Mouse (Mus musculus) neural tube, embryonic 13.5 days (tissue): ENCODE data around the gene Ifit1. TPM values are rescaled to one million over a fixed set of nuclear protein-coding genes. Genes with fewer than 3 reads are reported as not detected.
"Not testable (repeated sequence)": the region's sequence is repeated elsewhere in the genome, so short reads cannot be mapped to it uniquely, and the experiment has no call there.

Source experiments
- ATAC-seq: fragments of 200-750 bp; cut with Nextera tagmentation; 2 replicates; pipeline ENCODE4 v1.8.0; 2017; ENCODE audit warnings: low read depth, mild to moderate bottlenecking, moderate TSS enrichment, moderate library complexity
- H3K27ac ChIP-seq: fragments of 300-500 bp; sonication (generic); replicated peaks from 2 replicates; pipeline ENCODE4 v1.5.1; 2015; ENCODE audit warnings: moderate library complexity, mild to moderate bottlenecking, inconsistent platforms
- H3K27me3 ChIP-seq: fragments of 300-500 bp; sonication (generic); 2 replicates; pipeline ENCODE4 v1.6.1; 2015; ENCODE audit warnings: mild to moderate bottlenecking, inconsistent platforms
- H3K36me3 ChIP-seq: fragments of 300-500 bp; sonication (generic); 2 replicates; pipeline ENCODE4 v1.6.1; 2015; ENCODE audit warnings: mild to moderate bottlenecking, inconsistent platforms
- H3K4me1 ChIP-seq: fragments of 300-500 bp; sonication (generic); replicated peaks from 2 replicates; pipeline ENCODE4 v1.6.1; 2015; ENCODE audit warnings: inconsistent platforms
- H3K4me2 ChIP-seq: fragments of 300-500 bp; sonication (generic); 2 replicates; pipeline ENCODE4 v1.6.1; 2015; ENCODE audit warnings: inconsistent platforms, mild to moderate bottlenecking, moderate library complexity
- H3K4me3 ChIP-seq: fragments of 300-500 bp; sonication (generic); 2 replicates; pipeline ENCODE4 v1.5.1; 2015; ENCODE audit warnings: mild to moderate bottlenecking, inconsistent platforms
- H3K9ac ChIP-seq: fragments of 300-500 bp; sonication (generic); 2 replicates; pipeline ENCODE4 v1.6.1; 2015; ENCODE audit warnings: moderate library complexity, mild to moderate bottlenecking, inconsistent platforms
- H3K9me3 ChIP-seq: fragments of 300-500 bp; sonication (generic); 2 replicates; pipeline ENCODE4 v1.6.1; 2016; ENCODE audit warnings: inconsistent platforms
- WGBS: fragments of 180-500 bp; shearing (Covaris S2); methylation state at CpG from one replicate; pipeline ENCODE4 v1.1.7; 2015; 5-methylcytosine and 5-hydroxymethylcytosine counted together
- polyA plus RNA-seq: library from polyadenylated mRNA; unstranded; fragments of >200 nt; fragmentation: Nextera tagmentation; extraction: Ambion mirVana; gene quantifications from 2 replicates; pipeline ENCODE4 v1.2.1, GENCODE M21; 2015

The Ifit1 gene
- polyA plus RNA-seq, 1 experiment from 2014 or later: 0.75 TPM

DNA sequence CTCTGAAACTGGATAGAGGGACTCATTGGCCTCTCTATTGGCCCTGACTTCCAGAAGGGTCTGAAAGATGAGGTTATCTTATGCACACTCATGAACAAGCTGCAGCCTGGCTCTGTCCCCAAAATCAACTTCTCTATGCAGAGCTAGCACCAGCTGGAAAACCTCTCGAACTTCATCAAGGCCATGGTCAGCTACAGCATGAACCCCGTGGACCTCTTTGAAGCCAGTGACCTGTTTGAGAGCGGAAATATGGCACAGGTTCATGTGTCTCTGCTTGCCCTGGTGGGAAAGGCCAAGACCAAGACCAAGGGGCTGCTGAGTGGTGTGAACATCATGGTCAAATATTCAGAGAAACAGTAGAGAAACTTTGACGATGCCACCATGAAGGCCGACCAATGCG is 16.9 kb upstream of the Ifit1 start:
- H3K9ac ChIP-seq: no peak overlapping the region
- no peaks in the 10 kb centered on the region for H3K9me3 ChIP-seq
- no peaks in the 10 kb centered on the region for H3K36me3 ChIP-seq
- H3K4me1 ChIP-seq: no peaks in the 10 kb centered on the region
- H3K4me2 ChIP-seq: no peak overlapping the region
- H3K4me3 ChIP-seq: no peak overlapping the region
- no peak overlapping the region for H3K27ac ChIP-seq
- no peaks in the 10 kb centered on the region for H3K27me3 ChIP-seq
- ATAC-seq: no peak
- WGBS: 91% methylated on average over 6 of the region's 6 CpGs

GRCm38 (mm10) chr19:34624663-34625062 is 16.0 kb upstream of the Ifit1 start:
- 75% methylated on average over 4 of the region's 4 CpGs for WGBS
- Histone ChIP-seq H3K27me3 (no peaks in the 10 kb centered on the region), H3K4me1 (no peaks in the 10 kb centered on the region), H3K36me3 (no peaks in the 10 kb centered on the region), H3K4me3 (no peak overlapping the region), H3K4me2 (no peak overlapping the region), H3K9me3 (no peaks in the 10 kb centered on the region), H3K27ac (no peak overlapping the region), H3K9ac (no peak overlapping the region)
- ATAC-seq: no peak

GRCm38 (mm10) chr19:34627496-34627895 is 13.2 kb upstream of the Ifit1 start:
- H3K4me3 ChIP-seq: no peak overlapping the region
- H3K27ac ChIP-seq: no peak overlapping the region
- no peak for ATAC-seq
- H3K9me3 ChIP-seq: no peaks in the 10 kb centered on the region
- H3K36me3 ChIP-seq: no peaks in the 10 kb centered on the region
- H3K4me1 ChIP-seq: no peaks in the 10 kb centered on the region
- H3K27me3 ChIP-seq: no peaks in the 10 kb centered on the region
- 58% methylated on average over 2 of the region's 2 CpGs for WGBS
- H3K4me2 ChIP-seq: no peak overlapping the region
- no peak overlapping the region for H3K9ac ChIP-seq

DNA sequence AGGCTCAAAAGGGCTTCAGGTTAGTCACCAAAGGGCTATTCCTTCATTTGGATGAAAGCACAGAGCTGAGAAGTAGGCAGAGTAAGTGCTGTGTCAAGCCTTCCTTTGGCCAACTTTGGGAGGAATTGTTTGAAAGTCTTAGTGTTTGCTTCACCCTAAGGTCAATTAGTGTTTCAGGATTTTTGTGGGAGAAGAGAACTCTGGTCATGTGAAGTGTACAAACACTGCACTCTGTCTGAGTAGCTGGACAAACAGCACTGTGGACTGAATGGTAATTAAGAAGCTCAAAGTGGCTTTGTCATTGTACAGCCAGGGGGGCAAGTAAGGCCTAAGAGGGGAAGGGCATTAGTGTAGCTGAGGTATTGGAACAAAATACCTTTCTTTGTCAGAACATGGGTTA is 9.2 kb upstream of the Ifit1 start:
- no peaks in the 10 kb centered on the region for H3K4me1 ChIP-seq
- H3K36me3 ChIP-seq: no peaks in the 10 kb centered on the region
- no peak for ATAC-seq
- no peaks in the 10 kb centered on the region for H3K9me3 ChIP-seq
- no peak overlapping the region for H3K9ac ChIP-seq
- no peak overlapping the region for H3K4me2 ChIP-seq
- H3K4me3 ChIP-seq: no peak overlapping the region
- H3K27me3 ChIP-seq: no peaks in the 10 kb centered on the region
- H3K27ac ChIP-seq: no peak overlapping the region

DNA sequence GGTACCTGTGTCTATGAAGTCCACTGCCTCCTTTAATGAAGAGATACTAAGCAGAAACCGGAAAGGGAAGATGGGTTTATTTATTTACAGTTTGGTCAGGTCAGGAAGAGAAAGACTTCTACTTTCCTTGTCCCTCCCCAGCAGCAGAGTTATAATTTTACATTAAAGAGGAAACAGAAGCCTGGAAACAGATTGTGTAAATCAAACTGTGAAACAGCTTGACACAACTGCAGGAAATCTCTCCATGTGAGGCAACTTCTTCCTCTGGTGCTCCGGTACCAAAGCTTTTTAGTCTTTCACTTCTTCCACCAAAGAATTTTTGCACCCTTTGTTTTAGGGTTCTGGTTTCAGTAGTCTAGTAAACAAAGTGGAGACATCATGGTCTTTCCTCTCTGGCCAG is 7.2 kb upstream of the Ifit1 start:
- no peak overlapping the region for H3K27ac ChIP-seq
- H3K27me3 ChIP-seq: no peaks in the 10 kb centered on the region
- no peaks in the 10 kb centered on the region for H3K9me3 ChIP-seq
- no peak overlapping the region for H3K4me2 ChIP-seq
- no peaks in the 10 kb centered on the region for H3K4me1 ChIP-seq
- H3K4me3 ChIP-seq: no peak overlapping the region
- no peak for ATAC-seq
- 87% methylated on average over 2 of the region's 2 CpGs for WGBS
- no peak overlapping the region for H3K9ac ChIP-seq
- no peaks in the 10 kb centered on the region for H3K36me3 ChIP-seq

- 13% methylated on average over 3 of the region's 3 CpGs for WGBS
- Histone ChIP-seq H3K4me3 (no peak overlapping the region), H3K27ac (no peak overlapping the region), H3K36me3 (no peaks in the 10 kb centered on the region), H3K27me3 (no peaks in the 10 kb centered on the region), H3K4me1 (no peaks in the 10 kb centered on the region), H3K9ac (no peak overlapping the region), H3K4me2 (no peak overlapping the region), H3K9me3 (no peaks in the 10 kb centered on the region)
- peak; percentile 75; the same call in 1 of the 2 replicates for ATAC-seq
These were observed 3.6 kb upstream of the Ifit1 start for GRCm38 (mm10) chr19:34636933-34637557.

DNA sequence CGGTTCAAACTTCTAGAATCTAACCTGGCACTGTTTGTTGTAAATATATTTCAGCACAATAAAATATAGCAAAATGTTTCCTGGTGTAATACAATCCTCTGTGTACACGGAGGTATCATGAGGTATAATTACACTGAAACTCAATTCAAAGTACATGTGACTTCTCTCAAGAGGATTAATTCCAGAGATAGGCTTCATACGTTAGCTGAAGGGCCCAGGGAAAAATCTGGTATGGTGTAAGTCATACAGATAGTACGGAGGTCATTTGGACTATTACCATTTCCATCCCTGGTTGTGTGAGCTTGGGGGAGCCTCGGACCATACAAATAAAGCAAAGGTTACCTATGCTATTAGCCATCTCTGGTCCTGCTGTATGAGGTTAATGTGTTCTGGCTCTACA is 1.9 kb downstream of the Ifit1 start:
- Histone ChIP-seq H3K36me3 (no peaks in the 10 kb centered on the region), H3K4me3 (no peak overlapping the region), H3K9ac (no peak overlapping the region), H3K4me2 (no peak overlapping the region), H3K4me1 (no peaks in the 10 kb centered on the region), H3K9me3 (no peaks in the 10 kb centered on the region), H3K27ac (no peak overlapping the region), H3K27me3 (no peaks in the 10 kb centered on the region)
- 84% methylated on average over 5 of the region's 5 CpGs for WGBS
- no peak for ATAC-seq

DNA sequence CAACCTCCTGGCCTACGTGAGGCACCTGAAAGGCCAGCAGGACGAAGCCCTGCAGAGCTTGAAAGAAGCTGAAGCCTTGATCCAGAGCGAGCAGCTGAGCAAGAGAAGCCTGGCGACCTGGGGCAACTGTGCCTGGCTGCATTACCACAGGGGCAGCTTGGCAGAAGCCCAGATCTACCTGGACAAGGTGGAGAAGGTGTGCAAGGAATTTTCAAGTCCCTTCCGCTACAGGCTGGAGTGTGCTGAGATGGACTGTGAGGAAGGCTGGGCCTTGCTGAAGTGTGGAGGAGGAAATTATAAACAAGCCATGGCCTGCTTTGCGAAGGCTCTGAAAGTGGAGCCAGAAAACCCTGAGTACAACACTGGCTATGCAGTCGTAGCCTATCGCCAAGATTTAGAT is 7.0 kb downstream of the Ifit1 start:
- H3K27me3 ChIP-seq, ATAC-seq, H3K9me3 ChIP-seq, H3K36me3 ChIP-seq, H3K9ac ChIP-seq, H3K27ac ChIP-seq, H3K4me3 ChIP-seq, H3K4me2 ChIP-seq, H3K4me1 ChIP-seq: not testable (repeated sequence)
- WGBS: 93% methylated on average over 8 of the region's 8 CpGs

- 92% methylated on average over 3 of the region's 3 CpGs for WGBS
- Histone ChIP-seq H3K27ac (no peak overlapping the region), H3K9me3 (no peaks in the 10 kb centered on the region), H3K4me3 (no peak overlapping the region), H3K4me2 (no peak overlapping the region), H3K36me3 (no peaks in the 10 kb centered on the region), H3K27me3 (no peaks in the 10 kb centered on the region), H3K9ac (no peak overlapping the region), H3K4me1 (no peaks in the 10 kb centered on the region)
- no peak for ATAC-seq
These were observed 9.6 kb downstream of the Ifit1 start for GRCm38 (mm10) chr19:34650276-34650675.

- H3K36me3 ChIP-seq: no peaks in the 10 kb centered on the region
- ATAC-seq: no peak
- 92% methylated on average over 6 of the region's 6 CpGs for WGBS
- H3K9ac ChIP-seq: no peak overlapping the region
- no peak overlapping the region for H3K27ac ChIP-seq
- no peaks in the 10 kb centered on the region for H3K4me1 ChIP-seq
- no peak overlapping the region for H3K4me3 ChIP-seq
- H3K9me3 ChIP-seq: no peaks in the 10 kb centered on the region
- H3K4me2 ChIP-seq: no peak overlapping the region
- H3K27me3 ChIP-seq: no peaks in the 10 kb centered on the region
These were observed 10.3 kb downstream of the Ifit1 start for GRCm38 (mm10) chr19:34650997-34651396.

- no peak overlapping the region for H3K4me3 ChIP-seq
- no peaks in the 10 kb centered on the region for H3K9me3 ChIP-seq
- WGBS: 88% methylated on average over 10 of the region's 10 CpGs
- ATAC-seq: no peak
- no peak overlapping the region for H3K4me2 ChIP-seq
- no peak overlapping the region for H3K27ac ChIP-seq
- H3K36me3 ChIP-seq: no peaks in the 10 kb centered on the region
- no peaks in the 10 kb centered on the region for H3K27me3 ChIP-seq
- H3K9ac ChIP-seq: no peak overlapping the region
- no peaks in the 10 kb centered on the region for H3K4me1 ChIP-seq
These were observed 14.6 kb downstream of the Ifit1 start for GRCm38 (mm10) chr19:34655227-34655805.

DNA sequence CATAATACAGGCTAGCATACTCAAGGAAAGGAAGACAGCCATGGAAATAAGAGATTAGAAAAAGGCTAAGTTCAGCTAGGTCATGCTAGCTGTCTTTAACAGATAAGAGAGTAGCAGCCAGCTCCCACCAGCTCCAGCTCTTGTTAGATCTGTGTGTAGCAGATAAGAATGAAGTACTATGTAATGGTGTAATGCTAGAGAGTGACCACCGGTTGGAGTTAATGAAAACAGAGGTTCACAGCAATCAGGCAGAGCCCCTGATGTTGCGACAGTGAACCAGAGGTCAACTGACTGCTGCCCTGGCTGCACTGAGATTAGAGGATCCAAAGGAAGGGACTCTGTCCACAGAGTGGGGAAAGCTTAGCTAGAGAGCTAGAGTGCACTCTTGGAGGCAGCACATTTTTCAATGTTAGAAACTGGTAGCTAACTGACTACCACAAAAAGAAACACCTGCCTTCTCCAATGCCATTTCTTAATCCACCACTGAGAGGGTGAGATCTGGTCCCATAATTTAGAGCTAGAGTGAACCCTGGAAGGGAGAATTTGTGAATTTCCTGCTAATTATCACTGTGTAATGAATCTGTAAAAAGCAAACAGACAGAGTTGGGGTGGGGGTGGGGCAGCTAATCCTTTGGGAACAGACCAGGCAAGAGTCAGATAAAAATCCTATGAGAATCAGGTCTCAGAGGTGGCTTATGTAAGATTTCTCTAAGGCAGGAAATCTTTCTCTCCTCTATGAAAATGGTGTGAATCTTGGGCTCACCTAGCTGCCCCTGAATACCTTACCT is 16.0 kb downstream of the Ifit1 start:
- Histone ChIP-seq H3K36me3 (no peaks in the 10 kb centered on the region), H3K27me3 (no peaks in the 10 kb centered on the region), H3K27ac (no peak overlapping the region), H3K9me3 (no peaks in the 10 kb centered on the region), H3K4me1 (no peaks in the 10 kb centered on the region), H3K4me3 (no peak overlapping the region), H3K4me2 (no peak overlapping the region), H3K9ac (no peak overlapping the region)
- 47% methylated on average over 2 of the region's 2 CpGs for WGBS
- no peak for ATAC-seq
